8 mouse cellular contexts compared by ENCODE assay signal in the genomic region with DNA sequence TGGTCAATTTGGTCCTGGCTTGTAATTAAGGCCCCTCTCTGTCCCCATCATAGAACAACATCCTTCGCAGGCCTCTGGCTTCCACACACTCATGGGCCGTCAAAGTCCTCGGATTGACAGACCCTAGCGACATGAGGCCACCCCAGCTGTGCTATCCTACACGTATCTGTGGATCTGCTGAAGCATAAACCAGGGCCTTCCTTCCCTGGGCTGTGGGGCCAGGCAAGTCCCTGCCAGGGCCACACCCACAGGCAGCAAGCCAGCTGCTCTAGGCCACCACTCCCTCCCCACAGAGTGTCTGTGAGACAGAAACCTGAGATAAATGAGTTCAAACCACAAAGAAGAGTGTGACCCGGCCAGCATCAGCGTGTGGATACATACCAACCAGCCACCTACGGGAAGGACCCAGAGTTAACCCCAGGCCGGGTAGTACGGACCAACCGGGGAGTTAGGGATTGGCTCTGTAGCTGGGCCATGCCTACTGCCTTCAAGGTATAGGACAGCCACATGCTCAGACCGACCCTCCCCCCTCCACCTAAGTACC. TPM values are rescaled to one million over a fixed set of nuclear protein-coding genes. Genes with fewer than 3 reads are reported as not detected.
DNase-seq lines count a peak whose midpoint lies in the region; ATAC-seq lines count a peak whose summit lies in the region.

No protein-coding gene starts in this region.

- ATAC-seq in embryonic facial prominence, embryonic 11.5 days (replicated peaks; ENCODE audit: insufficient number of reproducible peaks, low FRiP score, low TSS enrichment, low read depth) = 0 out of 2 replicates have a peak, but pooled peaks have one; percentile 16
- peak; percentile 50; the same call in 1 of the 2 replicates for ATAC-seq in limb, embryonic 15.5 days (ENCODE audit: insufficient number of reproducible peaks, low FRiP score, low TSS enrichment, low read depth)

- H3K9ac ChIP-seq in embryonic facial prominence, embryonic 11.5 days (replicated peaks; ENCODE audit: low read length) = no peak overlapping the region
- H3K9ac ChIP-seq in limb, embryonic 15.5 days = no peak overlapping the region

- peak; percentile 40 to 45 for DNase-seq in urinary bladder, adult 18-20 months (ENCODE audit: low spot score in 2 of 2)
- DNase-seq in urinary bladder, adult 2 months (ENCODE audit: low spot score) = no peak
- DNase-seq in embryonic facial prominence, embryonic 11.5 days (ENCODE audit: low spot score) = no peak
- DNase-seq in heart, postnatal 25 days (ENCODE audit: low spot score) = peak; percentile 26
- DNase-seq in skeletal muscle tissue, adult 2 months (ENCODE audit: low read depth, low spot score) = peak; percentile 54
- no peak for DNase-seq in layer of hippocampus, adult 18-20 months (ENCODE audit: low spot score in 2 of 2)
- no peak for DNase-seq in yolk sac, embryonic 10.5 days (ENCODE audit: low spot score)

- no peak overlapping the region for H3K27ac ChIP-seq in embryonic facial prominence, embryonic 11.5 days (replicated peaks; ENCODE audit: low read depth, low read length)
- peak overlapping the region; percentile 38 for H3K27ac ChIP-seq in limb, embryonic 15.5 days

- no peak overlapping the region for H3K4me2 ChIP-seq in embryonic facial prominence, embryonic 11.5 days (ENCODE audit: low read depth, low read length)
- H3K4me2 ChIP-seq in limb, embryonic 15.5 days = no peak overlapping the region

- H3K4me3 ChIP-seq in embryonic facial prominence, embryonic 11.5 days (ENCODE audit: low read depth, low read length) = no peak overlapping the region
- no peak overlapping the region for H3K4me3 ChIP-seq in limb, embryonic 15.5 days

- 67% methylated on average over 12 of the region's 12 CpGs for WGBS in embryonic facial prominence, embryonic 11.5 days
- WGBS in limb, embryonic 15.5 days = 35% methylated on average over 12 of the region's 12 CpGs

- intact Hi-C loops in heart, postnatal 25 days (cut with DNase I) = no loop called here

- no peaks in the 10 kb centered on the region for H3K36me3 ChIP-seq in embryonic facial prominence, embryonic 11.5 days (replicated peaks; ENCODE audit: control insufficient read depth, insufficient read depth, low read depth, low read length)
- H3K36me3 ChIP-seq in limb, embryonic 15.5 days = no peaks in the 10 kb centered on the region

- H3K4me1 ChIP-seq in embryonic facial prominence, embryonic 11.5 days (ENCODE audit: control insufficient read depth, insufficient read depth, low read length) = peaks cover 3% of the 10 kb centered on the region; the same call in 1 of the 2 replicates
- H3K4me1 ChIP-seq in limb, embryonic 15.5 days = peaks cover 45% of the 10 kb centered on the region

- no peaks in the 10 kb centered on the region for H3K27me3 ChIP-seq in embryonic facial prominence, embryonic 11.5 days (ENCODE audit: control insufficient read depth, insufficient read depth, low read length)
- no peaks in the 10 kb centered on the region for H3K27me3 ChIP-seq in limb, embryonic 15.5 days

- no peaks in the 10 kb centered on the region for H3K9me3 ChIP-seq in embryonic facial prominence, embryonic 11.5 days (replicated peaks; ENCODE audit: control insufficient read depth, low read length)
- H3K9me3 ChIP-seq in limb, embryonic 15.5 days = no peaks in the 10 kb centered on the region

RNA-seq across cellular contexts. Expression of gene Sema4d, which starts 45.5 kb away (rescaled TPM):
- 6.1 and 8.1 TPM in 2 replicates for polyA plus RNA-seq in urinary bladder, adult 2 months (2012; rRNA removed)
- polyA plus RNA-seq in embryonic facial prominence, embryonic 11.5 days (2014; fragmentation: Nextera tagmentation; extraction: Ambion mirVana) = 5.4 and 6.7 TPM in 2 replicates
- total RNA-seq in heart, postnatal 25 days (2021) = 10 to 100 TPM; 61.6 to 70.0 TPM
- polyA plus RNA-seq in limb, embryonic 15.5 days (2015; fragmentation: Nextera tagmentation; extraction: Ambion mirVana) = 7.1 and 8.0 TPM in 2 replicates
- 10 to 100 TPM; 78.8 to 79.1 TPM for total RNA-seq in layer of hippocampus, adult 18-20 months (2021)

Comparison
In these comparisons a context has a peak if more than half of its experiments do, and no peak if none do; other contexts are left out.
1. DNase-seq: peak in urinary bladder, adult 18-20 months (2 of 2), heart, postnatal 25 days (single experiment) and skeletal muscle tissue, adult 2 months (single experiment); none in urinary bladder, adult 2 months (single experiment), embryonic facial prominence, embryonic 11.5 days (single experiment), layer of hippocampus, adult 18-20 months (0 of 2) and yolk sac, embryonic 10.5 days (single experiment).